Mouse (Mus musculus): Measurements from ENCODE around the gene Sox30. TPM values are rescaled to one million over a fixed set of nuclear protein-coding genes. Genes with fewer than 3 reads are reported as not detected.
A peak's percentile ranks its signal among the peaks of the same experiment; 100 is the strongest.
"Not testable (repeated sequence)": the region's sequence is repeated elsewhere in the genome, so short reads cannot be mapped to it uniquely, and the experiment has no call there.

Sox30 gene
- polyA plus RNA-seq, 1 experiment = 184 TPM

DNA sequence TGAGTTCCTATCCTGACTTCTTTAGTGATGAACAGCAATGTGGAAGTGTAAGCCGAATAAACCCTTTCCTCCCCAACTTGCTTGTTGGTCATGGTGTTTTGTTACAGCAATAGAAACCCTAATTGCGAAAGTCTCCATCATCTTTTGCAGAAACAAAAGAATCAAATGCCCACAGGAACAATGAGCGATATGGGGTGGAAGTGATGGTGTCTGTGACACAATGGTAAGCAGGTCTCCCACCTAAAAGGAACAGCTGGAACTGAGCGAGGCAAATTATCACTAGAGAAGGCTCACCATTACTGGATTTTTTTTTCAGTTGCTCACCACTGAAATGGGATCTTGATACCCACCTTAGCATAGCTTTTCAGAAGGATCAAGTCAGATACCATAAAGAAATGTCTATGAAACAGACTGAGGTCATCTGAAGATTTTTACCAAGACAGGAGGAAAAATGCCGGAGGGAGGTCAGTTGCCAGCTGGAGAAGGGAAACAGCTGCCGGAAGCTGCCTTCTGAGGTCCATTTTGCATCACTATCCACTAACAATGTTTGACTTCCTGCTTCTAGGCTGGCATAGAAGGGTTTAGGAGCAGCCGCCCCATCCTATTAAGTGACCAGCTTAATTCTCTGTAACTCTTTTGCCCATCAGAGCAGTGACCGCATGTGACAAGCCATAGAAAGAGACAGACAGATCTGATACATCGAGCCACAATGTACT is 60.9 kb downstream of the Sox30 start:
- TF ChIP-seq POLR2A (IDR thresholded peaks at IDR 0.05; ENCODE audit: control insufficient read depth, low read depth, low read length) (no peak), CTCF (IDR thresholded peaks at IDR 0.05; ENCODE audit: control insufficient read depth, insufficient read depth, insufficient replicate concordance, low read depth, low read length) (no peak)

DNA sequence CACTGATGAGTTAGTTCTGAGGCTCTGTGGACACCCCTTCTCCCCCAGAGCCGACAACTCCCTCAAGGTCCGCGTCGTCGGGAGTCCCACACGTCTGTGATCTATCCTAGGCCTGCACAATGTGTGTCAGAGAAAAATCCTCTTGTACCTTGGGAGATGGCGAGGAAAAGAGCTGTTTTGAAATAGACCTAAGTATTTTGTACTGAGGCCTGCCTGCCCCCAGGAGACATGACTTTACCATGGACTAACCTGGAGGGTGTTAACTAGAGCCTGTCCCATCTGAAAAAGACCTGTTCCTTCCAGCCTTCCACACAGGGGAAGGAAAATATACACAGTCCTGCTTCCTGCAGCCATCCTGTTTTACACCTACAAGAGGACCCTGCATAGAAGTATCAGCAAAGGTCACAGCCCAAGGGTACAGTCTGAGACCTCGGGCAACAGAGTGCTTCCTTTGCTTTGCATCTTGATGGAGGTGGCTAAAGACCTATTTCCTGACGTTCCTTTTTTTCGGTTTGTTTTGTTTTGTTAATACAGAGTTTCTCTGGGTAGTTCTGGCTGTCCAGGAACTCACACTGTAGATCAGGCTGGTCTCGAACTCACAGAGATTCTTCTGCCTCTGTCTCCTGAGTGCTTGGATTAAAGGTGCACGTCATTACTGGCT is 61.6 kb downstream of the Sox30 start:
- peaks cover 18% of the 10 kb centered on the region for H3K4me1 ChIP-seq (ENCODE audit: control insufficient read depth, insufficient read depth, low read length)

More for the DNA sequence above, 60.9 kb downstream of the Sox30 start:
- Histone ChIP-seq H3K4me3 (ENCODE audit: control insufficient read depth, low read depth, low read length) (no peak overlapping the region), H3K27me3 (ENCODE audit: control insufficient read depth, insufficient read depth, low read length) (no peaks in the 10 kb centered on the region), H3K36me3 (ENCODE audit: control insufficient read depth, insufficient read depth, low read length) (no peaks in the 10 kb centered on the region), H3K27ac (ENCODE audit: control insufficient read depth, insufficient read depth, low read depth, low read length) (no peak overlapping the region), H3K4me1 (ENCODE audit: control insufficient read depth, insufficient read depth, low read length) (peaks cover 18% of the 10 kb centered on the region)

DNA sequence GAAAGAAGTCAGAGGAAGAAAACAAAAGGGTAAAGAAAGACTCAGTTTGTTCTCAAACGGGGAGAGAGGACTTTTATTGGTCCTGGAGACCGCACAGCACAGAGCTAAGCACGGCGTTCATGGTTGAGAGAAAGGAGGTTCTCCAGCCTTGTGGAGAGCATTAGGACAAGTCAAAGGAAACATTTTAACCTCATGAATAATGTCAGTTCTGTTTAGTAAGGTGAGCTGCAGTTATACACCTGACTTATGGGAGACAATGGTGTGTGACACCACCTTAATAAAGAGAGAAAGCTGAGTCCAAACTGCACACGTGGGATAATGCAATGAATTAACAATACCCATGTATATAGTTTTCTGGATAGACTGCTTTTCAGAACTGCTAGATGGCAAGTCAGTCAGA is 64.7 kb downstream of the Sox30 start:
- Histone ChIP-seq H3K27ac (ENCODE audit: control insufficient read depth, insufficient read depth, low read depth, low read length) (no peak overlapping the region), H3K36me3 (ENCODE audit: control insufficient read depth, insufficient read depth, low read length) (no peaks in the 10 kb centered on the region), H3K27me3 (ENCODE audit: control insufficient read depth, insufficient read depth, low read length) (no peaks in the 10 kb centered on the region), H3K4me3 (ENCODE audit: control insufficient read depth, low read depth, low read length) (no peak overlapping the region), H3K4me1 (ENCODE audit: control insufficient read depth, insufficient read depth, low read length) (peaks cover 3% of the 10 kb centered on the region; the same call in 1 of the 2 replicates)
- TF ChIP-seq POLR2A (IDR thresholded peaks at IDR 0.05; ENCODE audit: control insufficient read depth, low read depth, low read length) = no peak
- no peak for TF ChIP-seq CTCF (IDR thresholded peaks at IDR 0.05; ENCODE audit: control insufficient read depth, insufficient read depth, insufficient replicate concordance, low read depth, low read length)

More for the DNA sequence above, 61.6 kb downstream of the Sox30 start:
- Histone ChIP-seq H3K27ac (ENCODE audit: control insufficient read depth, insufficient read depth, low read depth, low read length) (no peak overlapping the region), H3K36me3 (ENCODE audit: control insufficient read depth, insufficient read depth, low read length) (no peaks in the 10 kb centered on the region), H3K4me3 (ENCODE audit: control insufficient read depth, low read depth, low read length) (no peak overlapping the region), H3K27me3 (ENCODE audit: control insufficient read depth, insufficient read depth, low read length) (no peaks in the 10 kb centered on the region)
- no peak for TF ChIP-seq CTCF (IDR thresholded peaks at IDR 0.05; ENCODE audit: control insufficient read depth, insufficient read depth, insufficient replicate concordance, low read depth, low read length)
- no peak for TF ChIP-seq POLR2A (IDR thresholded peaks at IDR 0.05; ENCODE audit: control insufficient read depth, low read depth, low read length)

DNA sequence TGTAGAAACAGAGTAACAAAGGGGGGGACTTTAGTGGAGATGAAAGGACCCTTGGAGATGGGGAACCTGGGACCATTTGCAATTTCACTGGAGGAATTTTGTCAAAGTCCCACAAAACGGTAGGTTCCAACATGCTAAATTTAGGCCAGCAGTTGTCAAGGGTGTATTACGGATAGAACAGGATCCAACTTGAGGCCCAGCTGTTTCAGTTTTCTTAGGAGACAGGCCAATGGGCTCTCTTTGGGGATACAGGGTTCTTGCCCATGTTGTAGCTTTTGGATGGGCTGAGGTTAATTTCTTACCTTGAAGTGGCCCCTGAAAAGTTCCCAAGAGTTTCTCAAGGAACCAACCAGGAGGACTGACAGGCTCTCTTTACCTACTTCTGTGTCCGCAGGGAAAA is 67.2 kb downstream of the Sox30 start:
- no peaks in the 10 kb centered on the region for H3K36me3 ChIP-seq (ENCODE audit: control insufficient read depth, insufficient read depth, low read length)
- H3K4me3 ChIP-seq (ENCODE audit: control insufficient read depth, low read depth, low read length) = no peak overlapping the region
- H3K4me1 ChIP-seq (ENCODE audit: control insufficient read depth, insufficient read depth, low read length) = no peaks in the 10 kb centered on the region
- no peak overlapping the region for H3K27ac ChIP-seq (ENCODE audit: control insufficient read depth, insufficient read depth, low read depth, low read length)
- no peaks in the 10 kb centered on the region for H3K27me3 ChIP-seq (ENCODE audit: control insufficient read depth, insufficient read depth, low read length)
- no peak for TF ChIP-seq CTCF (IDR thresholded peaks at IDR 0.05; ENCODE audit: control insufficient read depth, insufficient read depth, insufficient replicate concordance, low read depth, low read length)
- TF ChIP-seq POLR2A (IDR thresholded peaks at IDR 0.05; ENCODE audit: control insufficient read depth, low read depth, low read length) = no peak

DNA sequence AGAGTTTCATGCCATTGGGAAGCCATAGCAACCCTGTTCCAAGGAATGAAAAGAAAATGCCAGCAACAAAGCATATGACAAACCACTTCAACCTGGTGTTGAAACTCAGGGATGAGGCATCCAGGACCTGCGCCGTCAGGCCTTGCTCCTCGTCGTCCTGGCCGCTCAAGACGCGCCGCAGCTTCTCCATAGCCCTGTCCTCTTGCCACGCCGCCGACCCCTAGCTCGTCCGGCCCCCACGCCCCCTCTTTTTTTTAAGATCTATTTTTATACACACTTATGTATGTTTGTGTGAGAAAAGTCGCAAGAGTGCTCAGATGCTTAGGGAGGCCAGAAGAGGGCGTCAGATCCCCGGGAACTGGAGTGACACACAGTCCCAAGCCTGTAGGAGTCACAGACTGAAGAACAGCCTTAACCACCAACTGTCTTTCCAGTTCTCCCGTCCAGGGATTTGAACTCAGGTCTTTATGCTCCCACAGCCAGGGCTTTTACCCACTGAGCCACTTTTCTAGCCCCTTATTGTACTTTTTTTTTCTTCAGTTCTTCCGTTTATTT is 72.1 kb downstream of the Sox30 start, which contains the start of gene Gm12166:
Gene Gm12166, minus strand, starts transcription at position 217 of the 555 bp plus-strand sequence.
- not testable (repeated sequence) for H3K27ac ChIP-seq (ENCODE audit: control insufficient read depth, insufficient read depth, low read depth, low read length); H3K4me3 ChIP-seq (ENCODE audit: control insufficient read depth, low read depth, low read length); H3K36me3 ChIP-seq (ENCODE audit: control insufficient read depth, insufficient read depth, low read length); H3K27me3 ChIP-seq (ENCODE audit: control insufficient read depth, insufficient read depth, low read length)
- H3K4me1 ChIP-seq (ENCODE audit: control insufficient read depth, insufficient read depth, low read length) = peaks cover 14% of the 10 kb centered on the region
- peak; percentile 38; the same call in 1 of the 2 replicates for TF ChIP-seq CTCF (IDR thresholded peaks at IDR 0.05; ENCODE audit: control insufficient read depth, insufficient read depth, insufficient replicate concordance, low read depth, low read length)

DNA sequence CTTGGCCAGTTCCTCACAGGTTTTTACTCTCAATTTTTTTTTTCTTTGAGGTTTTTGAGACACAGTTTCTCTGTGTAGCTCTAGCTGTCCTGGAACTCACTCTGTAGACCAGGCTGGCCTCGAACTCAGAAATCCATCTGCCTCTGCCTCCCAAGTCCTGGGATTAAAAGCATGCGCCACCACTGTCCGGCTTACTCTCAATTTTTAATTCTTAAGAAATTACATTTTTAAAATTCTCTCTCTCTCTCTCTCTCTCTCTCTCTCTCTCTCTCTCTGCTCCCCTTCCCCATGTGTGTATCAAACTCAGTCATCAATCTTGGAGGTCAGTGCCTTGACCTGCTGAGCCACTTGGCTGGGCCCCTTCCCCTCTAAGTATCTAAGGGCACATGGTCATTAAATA is 73.3 kb downstream of the Sox30 start:
- H3K36me3 ChIP-seq (ENCODE audit: control insufficient read depth, insufficient read depth, low read length); H3K27ac ChIP-seq (ENCODE audit: control insufficient read depth, insufficient read depth, low read depth, low read length); H3K4me3 ChIP-seq (ENCODE audit: control insufficient read depth, low read depth, low read length); H3K27me3 ChIP-seq (ENCODE audit: control insufficient read depth, insufficient read depth, low read length): not testable (repeated sequence)
- peaks cover 14% of the 10 kb centered on the region for H3K4me1 ChIP-seq (ENCODE audit: control insufficient read depth, insufficient read depth, low read length)

DNA sequence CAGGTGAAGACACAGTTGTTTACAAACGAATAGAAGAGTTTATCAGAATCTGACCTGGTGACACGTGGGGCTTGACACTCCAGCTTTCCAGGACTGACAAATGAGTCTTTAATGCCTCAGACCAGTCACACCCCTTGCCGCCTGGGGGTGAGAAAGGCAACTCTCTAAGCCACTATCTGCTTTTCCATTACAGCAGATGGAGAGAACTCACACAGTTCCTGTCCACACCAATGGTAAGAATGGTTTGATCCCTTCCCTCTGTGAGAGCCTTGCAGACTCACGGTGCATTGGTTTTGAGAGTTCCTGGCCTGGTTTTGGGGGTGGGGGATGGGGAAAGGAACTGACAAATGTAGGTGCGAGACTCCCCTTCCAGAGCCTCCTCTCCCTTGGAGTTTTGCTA is 74.2 kb downstream of the Sox30 start:
- TF ChIP-seq POLR2A (IDR thresholded peaks at IDR 0.05; ENCODE audit: control insufficient read depth, low read depth, low read length) (no peak), CTCF (IDR thresholded peaks at IDR 0.05; ENCODE audit: control insufficient read depth, insufficient read depth, insufficient replicate concordance, low read depth, low read length) (no peak)
- Histone ChIP-seq H3K4me1 (ENCODE audit: control insufficient read depth, insufficient read depth, low read length) (peaks cover 14% of the 10 kb centered on the region), H3K4me3 (ENCODE audit: control insufficient read depth, low read depth, low read length) (no peak overlapping the region)

More for the DNA sequence above, 74.2 kb downstream of the Sox30 start:
- Histone ChIP-seq H3K36me3 (ENCODE audit: control insufficient read depth, insufficient read depth, low read length) (no peaks in the 10 kb centered on the region), H3K27me3 (ENCODE audit: control insufficient read depth, insufficient read depth, low read length) (no peaks in the 10 kb centered on the region; the same call in 1 of the 2 replicates), H3K27ac (ENCODE audit: control insufficient read depth, insufficient read depth, low read depth, low read length) (no peak overlapping the region)

Data from testis, adult 2 months (tissue).